Mouse (Mus musculus) neural tube, embryonic 15.5 days (tissue): ENCODE results near the gene Vwa1. TPM values are rescaled to one million over a fixed set of nuclear protein-coding genes. Genes with fewer than 3 reads are reported as not detected.

Experiments used
- ATAC-seq: fragments of 200-750 bp; cut with Nextera tagmentation; 2 replicates; pipeline ENCODE4 v1.8.0; 2017; ENCODE audit warnings: mild to moderate bottlenecking, moderate TSS enrichment, moderate library complexity; ENCODE audit not compliant: low FRiP score
- H3K27ac ChIP-seq: fragments of 300-500 bp; sonication (generic); replicated peaks from 2 replicates; pipeline ENCODE4 v1.5.1; 2015; ENCODE audit warnings: mild to moderate bottlenecking, inconsistent platforms
- H3K27me3 ChIP-seq: fragments of 300-500 bp; sonication (generic); replicated peaks from 2 replicates; pipeline ENCODE4 v1.6.1; 2015; ENCODE audit warnings: inconsistent platforms
- H3K36me3 ChIP-seq: fragments of 300-500 bp; sonication (generic); 2 replicates; pipeline ENCODE4 v1.6.1; 2015; ENCODE audit warnings: inconsistent platforms
- H3K4me1 ChIP-seq: fragments of 300-500 bp; sonication (generic); 2 replicates; pipeline ENCODE4 v1.6.1; 2015; ENCODE audit warnings: inconsistent platforms
- H3K4me2 ChIP-seq: fragments of 300-500 bp; sonication (generic); 2 replicates; pipeline ENCODE4 v1.6.1; 2015; ENCODE audit warnings: inconsistent platforms, mild to moderate bottlenecking, moderate library complexity
- H3K4me3 ChIP-seq: fragments of 300-500 bp; sonication (generic); replicated peaks from 2 replicates; pipeline ENCODE4 v1.5.1; 2015; ENCODE audit warnings: mild to moderate bottlenecking, inconsistent platforms
- H3K9ac ChIP-seq: fragments of 300-500 bp; sonication (generic); replicated peaks from 2 replicates; pipeline ENCODE4 v1.6.1; 2015; ENCODE audit warnings: mild to moderate bottlenecking, inconsistent platforms
- H3K9me3 ChIP-seq: fragments of 300-500 bp; sonication (generic); replicated peaks from 2 replicates; pipeline ENCODE4 v1.6.1; 2016; ENCODE audit warnings: inconsistent platforms
- WGBS: fragments of 180-500 bp; shearing (Covaris S2); methylation state at CpG from one replicate; pipeline ENCODE4 v1.1.7; 2015; ENCODE audit warnings: mixed read lengths; 5-methylcytosine and 5-hydroxymethylcytosine counted together
- polyA plus RNA-seq: library from polyadenylated mRNA; unstranded; fragments of >200 nt; fragmentation: Nextera tagmentation; extraction: Ambion mirVana; gene quantifications from 2 replicates; pipeline ENCODE4 v1.2.1, GENCODE M21; 2015

Gene Vwa1
- polyA plus RNA-seq, 1 experiment from 2014 or later: 30.0 TPM

GRCm38 (mm10) chr4:155739741-155740636 is 34.5 kb downstream of the Vwa1 start:
- 71% methylated on average over 37 of the region's 37 CpGs for WGBS
- Histone ChIP-seq H3K36me3 (peaks cover 76% of the 10 kb centered on the region), H3K9me3 (no peaks in the 10 kb centered on the region), H3K27ac (no peak overlapping the region), H3K4me2 (no peak overlapping the region), H3K27me3 (no peaks in the 10 kb centered on the region), H3K4me3 (no peak overlapping the region), H3K9ac (no peak overlapping the region), H3K4me1 (peaks cover 33% of the 10 kb centered on the region)
- no peak for ATAC-seq

- no peak for ATAC-seq
- 89% methylated on average over 6 of the region's 6 CpGs for WGBS
- Histone ChIP-seq H3K27me3 (no peaks in the 10 kb centered on the region), H3K4me1 (peaks cover 34% of the 10 kb centered on the region), H3K4me2 (no peak overlapping the region), H3K36me3 (peaks cover 68% of the 10 kb centered on the region), H3K4me3 (no peak overlapping the region), H3K9me3 (no peaks in the 10 kb centered on the region), H3K27ac (no peak overlapping the region), H3K9ac (no peak overlapping the region)
Observed at GRCm38 (mm10) chr4:155739152-155739551, 35.3 kb downstream of the Vwa1 start.

GRCm38 (mm10) chr4:155738262-155738661 is 36.2 kb downstream of the Vwa1 start:
- no peak overlapping the region for H3K4me3 ChIP-seq
- peaks cover 60% of the 10 kb centered on the region for H3K36me3 ChIP-seq
- no peak for ATAC-seq
- no peak overlapping the region for H3K27ac ChIP-seq
- no peaks in the 10 kb centered on the region for H3K27me3 ChIP-seq
- H3K4me2 ChIP-seq: no peak overlapping the region
- peaks cover 43% of the 10 kb centered on the region for H3K4me1 ChIP-seq
- H3K9me3 ChIP-seq: no peaks in the 10 kb centered on the region
- 65% methylated on average over 8 of the region's 8 CpGs for whole genome bisulfite sequencing
- H3K9ac ChIP-seq: no peak overlapping the region

GRCm38 (mm10) chr4:155736421-155736820 is 38.1 kb downstream of the Vwa1 start:
- Histone ChIP-seq H3K27ac (no peak overlapping the region), H3K4me3 (no peak overlapping the region; the same call in 1 of the 2 replicates), H3K27me3 (no peaks in the 10 kb centered on the region), H3K9me3 (no peaks in the 10 kb centered on the region), H3K4me2 (peak overlapping the region; percentile 88), H3K36me3 (peaks cover 45% of the 10 kb centered on the region), H3K9ac (peak overlapping the region; percentile 91; the same call in 1 of the 2 replicates), H3K4me1 (peaks cover 45% of the 10 kb centered on the region)
- WGBS: 93% methylated on average over 5 of the region's 5 CpGs
- ATAC-seq: no peak

GRCm38 (mm10) chr4:155735788-155736187 is 38.7 kb downstream of the Vwa1 start:
- no peaks in the 10 kb centered on the region for H3K27me3 ChIP-seq
- peak overlapping the region; percentile 91 for H3K9ac ChIP-seq
- H3K4me2 ChIP-seq: peak overlapping the region; percentile 88
- peaks cover 45% of the 10 kb centered on the region for H3K4me1 ChIP-seq
- H3K36me3 ChIP-seq: peaks cover 41% of the 10 kb centered on the region
- peak overlapping the region; percentile 96 for H3K27ac ChIP-seq
- H3K4me3 ChIP-seq: peak overlapping the region; percentile 80
- 0 out of 2 replicates have a peak, but pooled peaks have one; percentile 1 for ATAC-seq
- no peaks in the 10 kb centered on the region for H3K9me3 ChIP-seq
- WGBS: 68% methylated on average over 5 of the region's 5 CpGs

GRCm38 (mm10) chr4:155734951-155735702 is 39.4 kb downstream of the Vwa1 start:
- ATAC-seq: peak; percentile 70
- H3K4me2 ChIP-seq: peak overlapping the region; percentile 88
- H3K9me3 ChIP-seq: no peaks in the 10 kb centered on the region
- no peaks in the 10 kb centered on the region for H3K27me3 ChIP-seq
- WGBS: 4% methylated on average over 62 of the region's 79 CpGs
- H3K4me3 ChIP-seq: peak overlapping the region; percentile 80
- H3K9ac ChIP-seq: peak overlapping the region; percentile 91
- peak overlapping the region; percentile 96 for H3K27ac ChIP-seq
- peaks cover 35% of the 10 kb centered on the region; the same call in 1 of the 2 replicates for H3K36me3 ChIP-seq
- H3K4me1 ChIP-seq: peaks cover 45% of the 10 kb centered on the region

- peaks cover 42% of the 10 kb centered on the region for H3K4me1 ChIP-seq
- H3K36me3 ChIP-seq: peaks cover 28% of the 10 kb centered on the region; the same call in 1 of the 2 replicates
- no peaks in the 10 kb centered on the region for H3K27me3 ChIP-seq
- no peaks in the 10 kb centered on the region for H3K9me3 ChIP-seq
- H3K4me3 ChIP-seq: peak within 1 kb of the TSS; percentile 80
- WGBS: under 1% methylated on average over 21 of the region's 35 CpGs
- peak within 1 kb of the TSS; percentile 96 for H3K27ac ChIP-seq
- H3K9ac ChIP-seq: peak within 1 kb of the TSS; percentile 91
- ATAC-seq: peak; percentile 92
- peak within 1 kb of the TSS; percentile 88 for H3K4me2 ChIP-seq
Observed at GRCm38 (mm10) chr4:155734350-155734941, 40.1 kb downstream of the Vwa1 start, which contains the start of gene Tmem240. Gene Tmem240, plus strand, starts transcription at chr4:155734800.

- Histone ChIP-seq H3K27ac (no peak overlapping the region), H3K4me2 (peak overlapping the region; percentile 88), H3K36me3 (peaks cover 18% of the 10 kb centered on the region; the same call in 1 of the 2 replicates), H3K4me1 (peaks cover 42% of the 10 kb centered on the region), H3K9ac (no peak overlapping the region), H3K4me3 (peak overlapping the region; percentile 80; the same call in 1 of the 2 replicates), H3K27me3 (no peaks in the 10 kb centered on the region), H3K9me3 (no peaks in the 10 kb centered on the region)
- ATAC-seq: no peak
- 91% methylated on average over 10 of the region's 10 CpGs for WGBS
Observed at GRCm38 (mm10) chr4:155733267-155733666, 41.2 kb downstream of the Vwa1 start.

GRCm38 (mm10) chr4:155727993-155728392 is 46.5 kb downstream of the Vwa1 start:
- H3K9ac ChIP-seq: no peak overlapping the region

GRCm38 (mm10) chr4:155721668-155722083 is 52.8 kb downstream of the Vwa1 start:
- Histone ChIP-seq H3K27ac (no peak overlapping the region), H3K4me2 (no peak overlapping the region), H3K27me3 (no peaks in the 10 kb centered on the region), H3K9ac (no peak overlapping the region), H3K4me3 (no peak overlapping the region), H3K36me3 (peaks cover 25% of the 10 kb centered on the region), H3K9me3 (no peaks in the 10 kb centered on the region), H3K4me1 (no peaks in the 10 kb centered on the region)
- ATAC-seq: no peak
- 63% methylated on average over 4 of the region's 4 CpGs for WGBS

More at GRCm38 (mm10) chr4:155727993-155728392, 46.5 kb downstream of the Vwa1 start:
- no peak overlapping the region for H3K27ac ChIP-seq
- H3K27me3 ChIP-seq: no peaks in the 10 kb centered on the region
- H3K4me3 ChIP-seq: no peak overlapping the region
- H3K4me1 ChIP-seq: no peaks in the 10 kb centered on the region; the same call in 1 of the 2 replicates
- no peak overlapping the region for H3K4me2 ChIP-seq
- WGBS: 63% methylated on average over 2 of the region's 2 CpGs
- ATAC-seq: no peak
- H3K36me3 ChIP-seq: peaks cover 13% of the 10 kb centered on the region; the same call in 1 of the 2 replicates
- no peaks in the 10 kb centered on the region for H3K9me3 ChIP-seq
